Mouse (Mus musculus) stomach, postnatal 0 days (tissue): ENCODE measurements at regions not wholly inside any gene's neighbourhood (a gene's known extent, or its start where the extent isn't known, plus 50 kb on each side); places are given as distances from the start of the nearest gene placed in this dataset.

Experiments used
- CTCF ChIP-seq: IDR thresholded peaks from 2 replicates; pipeline ENCODE4 v1.5.1; 2016; ENCODE audit warnings: antibody characterized with exemption, low read depth, mild to moderate bottlenecking, moderate library complexity
- EP300 ChIP-seq: optimal IDR thresholded peaks from 2 replicates; pipeline ENCODE3; 2016; ENCODE audit warnings: antibody characterized with exemption

- TF ChIP-seq CTCF, result no peak
- TF ChIP-seq EP300, result no peak
Measured at GRCm38 (mm10) chrX:11139971-11140421, 159.1 kb upstream of the H2al1a start.
